Mouse (Mus musculus) liver, adult 2 months (tissue): Measurements from ENCODE around the gene Arl8b. TPM values are rescaled to one million over a fixed set of nuclear protein-coding genes. Genes with fewer than 3 reads are reported as not detected.

ENCODE experiments used
- DNase-seq: peaks from one replicate; pipeline ENCODE4 v3.0.0-alpha.2; 2011; ENCODE audit warnings: low read depth, low spot score; ENCODE audit errors: extremely low read depth
- H3K27ac ChIP-seq: fragments of 200-500 bp; replicated peaks from 2 replicates; pipeline ENCODE4 v1.5.1; 2012; ENCODE audit warnings: low read depth, mild to moderate bottlenecking, control low read depth, inconsistent platforms, low read length; ENCODE audit not compliant: insufficient read depth
- H3K27me3 ChIP-seq: fragments of 200-500 bp; 2 replicates; pipeline ENCODE4 v1.6.1; 2012; ENCODE audit warnings: mild to moderate bottlenecking, moderate library complexity, low read length, inconsistent platforms; ENCODE audit not compliant: control insufficient read depth, insufficient read depth
- H3K36me3 ChIP-seq: fragments of 200-500 bp; 2 replicates; pipeline ENCODE4 v1.6.1; 2012; ENCODE audit warnings: low read length, inconsistent platforms; ENCODE audit not compliant: control insufficient read depth, insufficient read depth
- H3K4me1 ChIP-seq: fragments of 200-500 bp; 2 replicates; pipeline ENCODE4 v1.6.1; 2011; ENCODE audit warnings: low read length; ENCODE audit not compliant: control insufficient read depth, insufficient read depth
- H3K4me3 ChIP-seq: fragments of 200-500 bp; 2 replicates; pipeline ENCODE4 v1.5.1; 2011; ENCODE audit warnings: low read depth, mild to moderate bottlenecking, control low read depth, low read length, moderate library complexity; ENCODE audit not compliant: insufficient read depth
- H3K79me2 ChIP-seq: fragments of 200-500 bp; 2 replicates; pipeline ENCODE4 v1.6.1; 2012; ENCODE audit warnings: inconsistent platforms, mild to moderate bottlenecking, low read length, moderate library complexity; ENCODE audit not compliant: control insufficient read depth, insufficient read depth
- H3K9ac ChIP-seq: fragments of 200-500 bp; 2 replicates; pipeline ENCODE4 v1.6.1; 2012; ENCODE audit warnings: low read depth, mild to moderate bottlenecking, control low read depth, inconsistent platforms, low read length
- CTCF ChIP-seq: fragments of 200-500 bp; IDR thresholded peaks from 2 replicates; pipeline ENCODE4 v1.5.1; 2011; ENCODE audit warnings: low read depth, low read length, control low read depth
- POLR2A ChIP-seq: fragments of 200-500 bp; IDR thresholded peaks from 2 replicates; pipeline ENCODE4 v1.6.1; 2011; ENCODE audit warnings: low read length, control low read depth; ENCODE audit not compliant: insufficient read depth; ENCODE audit errors: extremely low read depth
- WGBS: fragments of 180-500 bp; shearing (Covaris S2); methylation state at CpG from one replicate; pipeline ENCODE4 v1.1.7; 2018; 5-methylcytosine and 5-hydroxymethylcytosine counted together
- polyA plus RNA-seq: library from polyadenylated mRNA; depleted of rRNA; stranded (reverse); fragments of >200 nt; gene quantifications from 2 replicates; pipeline ENCODE4 v1.2.3, GENCODE M21; 2012; rRNA removed
- total RNA-seq: library from RNA; depleted of rRNA; stranded (reverse); fragments of >200 nt; gene quantifications from 2 replicates; pipeline ENCODE4 v1.2.3, GENCODE M21; 2014; rRNA removed

Arl8b gene
- total and polyA plus RNA-seq, 2 experiments = 8.9 to 24.2 TPM

- TF ChIP-seq POLR2A = no peak
- TF ChIP-seq CTCF = no peak
- Histone ChIP-seq H3K27ac (no peak overlapping the region), H3K9ac (no peak overlapping the region), H3K79me2 (no peaks in the 10 kb centered on the region), H3K27me3 (no peaks in the 10 kb centered on the region), H3K36me3 (no peaks in the 10 kb centered on the region), H3K4me1 (no peaks in the 10 kb centered on the region), H3K4me3 (no peak overlapping the region)
- DNase-seq = no peak
- 96% methylated on average over 2 of the region's 2 CpGs for WGBS
Measured at GRCm38 (mm10) chr6:108870421-108870820, 87.5 kb downstream of the Arl8b start.

GRCm38 (mm10) chr6:108871251-108871650, 88.4 kb downstream of the Arl8b start:
- no peak overlapping the region for H3K9ac ChIP-seq
- H3K36me3 ChIP-seq = no peaks in the 10 kb centered on the region
- H3K79me2 ChIP-seq = no peaks in the 10 kb centered on the region
- H3K27ac ChIP-seq = no peak overlapping the region
- TF ChIP-seq CTCF (no peak), POLR2A (no peak)
- no peaks in the 10 kb centered on the region for H3K27me3 ChIP-seq
- H3K4me3 ChIP-seq = no peak overlapping the region
- 84% methylated on average over 4 of the region's 4 CpGs for WGBS
- no peak for DNase-seq
- no peaks in the 10 kb centered on the region for H3K4me1 ChIP-seq

Other genes starting within 250 kb of the Arl8b start
- gene Bhlhe40, start 122.5 kb upstream of the Arl8b start, total RNA-seq = 33.0 and 35.0 TPM in 2 replicates
- gene Bhlhe40, start 122.5 kb upstream of the Arl8b start, polyA plus RNA-seq = 16.4 and 17.4 TPM in 2 replicates
- gene Edem1, start 45.5 kb downstream of the Arl8b start, total RNA-seq = 102 and 109 TPM in 2 replicates
- 58.3 and 63.1 TPM in 2 replicates for gene Edem1, start 45.5 kb downstream of the Arl8b start, polyA plus RNA-seq